ENCODE assay signal across 13 mouse cellular contexts in genomic region chr6:89466053-89466708, GRCm38 (mm10).
DNase-seq lines count a peak whose midpoint lies in the region.
"Had no signal": no experiment of that assay in that cellular context is flagged by ENCODE, and none has a peak within 500 bp of the region (broad histone marks: within the 10 kb centered on the region; RNA-seq: fewer than 3 reads in every experiment).

No protein-coding gene starts in this region.

- H3K9me3 ChIP-seq in heart, embryonic 10.5 days = no peaks in the 10 kb centered on the region
- H3K9me3 ChIP-seq: limb, embryonic 13.5 days had no signal

- H3K36me3 ChIP-seq in heart, embryonic 10.5 days = no peaks in the 10 kb centered on the region
- H3K36me3 ChIP-seq: limb, embryonic 13.5 days had no signal

- no peaks in the 10 kb centered on the region for H3K27me3 ChIP-seq in heart, embryonic 10.5 days (ENCODE audit: insufficient read depth, poor library complexity, severe bottlenecking)
- H3K27me3 ChIP-seq: limb, embryonic 13.5 days had no signal

- H3K4me1 ChIP-seq in heart, embryonic 10.5 days = peaks cover 29% of the 10 kb centered on the region

- peak; percentile 61 for DNase-seq in heart, embryonic 10.5 days (ENCODE audit: low spot score)
- DNase-seq in heart, adult 18-20 months = no peak
- peak; percentile 16 for DNase-seq in right cerebral cortex, adult 18-20 months
- DNase-seq in right cerebral cortex, postnatal 14 days = no peak
- peak; percentile 88 to 91 for DNase-seq in cerebellum, postnatal 10 days
- DNase-seq in retina, embryonic 14.5 days (ENCODE audit: low spot score) = no peak
- DNase-seq in spleen, postnatal 4 days (ENCODE audit: low spot score in 2 of 2) = no peak
- DNase-seq: gastrocnemius, postnatal 10 days; kidney, adult 8-10 months; liver, postnatal 0 days; thymus, postnatal 25 days had no signal

- 74% methylated on average over 12 of the region's 12 CpGs for WGBS in heart, embryonic 10.5 days

- H3K4me3 ChIP-seq in heart, embryonic 10.5 days = no peak overlapping the region
- H3K4me3 ChIP-seq: erythroblast, embryonic 14.5 days; limb, embryonic 13.5 days had no signal

- H3K27ac ChIP-seq in heart, embryonic 10.5 days = peak overlapping the region; percentile 16; the same call in 1 of the 2 replicates
- H3K27ac ChIP-seq: limb, embryonic 13.5 days had no signal

Comparison
In these comparisons a context has a peak if more than half of its experiments do, and no peak if none do; other contexts are left out.
1. DNase-seq: peak in heart, embryonic 10.5 days (single experiment), right cerebral cortex, adult 18-20 months (single experiment) and cerebellum, postnatal 10 days (2 of 2); none in heart, adult 18-20 months (0 of 2), right cerebral cortex, postnatal 14 days (single experiment), retina, embryonic 14.5 days (single experiment) and spleen, postnatal 4 days (0 of 2).